Mouse (Mus musculus): ENCODE data around the gene Mad2l1bp. TPM values are rescaled to one million over a fixed set of nuclear protein-coding genes. Genes with fewer than 3 reads are reported as not detected.

The Mad2l1bp gene
- polyA plus RNA-seq, 1 experiment from 2014 or later: 34.4 TPM

DNA sequence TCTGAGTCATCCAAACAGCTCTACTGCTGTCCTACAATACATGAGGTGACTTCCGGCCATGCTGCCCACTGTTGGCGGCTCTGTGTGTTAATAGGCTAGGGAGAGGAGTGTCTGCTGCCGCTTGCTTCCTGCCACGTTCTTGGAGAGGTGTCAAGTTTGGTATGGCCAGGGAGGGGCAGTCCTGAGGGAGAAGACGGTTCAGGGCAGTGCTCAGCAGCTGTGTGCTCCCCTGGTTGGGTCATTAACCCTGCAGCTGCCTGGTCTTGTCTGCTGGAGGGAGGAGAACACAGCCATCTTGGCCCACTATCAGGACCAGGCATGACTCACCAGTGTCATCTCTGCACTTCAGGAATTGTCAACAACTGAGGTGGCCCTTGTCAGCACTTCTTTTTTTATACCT is 15.0 kb upstream of the Mad2l1bp start:
- no peak overlapping the region for H3K4me3 ChIP-seq (ENCODE audit: low read depth, low read length)
- ATAC-seq (replicated peaks; ENCODE audit: low FRiP score, low TSS enrichment, low read depth) (no peak), DNase-seq (ENCODE audit: low spot score) (no peak)
- no peaks in the 10 kb centered on the region for H3K4me1 ChIP-seq (replicated peaks; ENCODE audit: control insufficient read depth, insufficient read depth, low read length)
- H3K27me3 ChIP-seq (replicated peaks; ENCODE audit: control insufficient read depth, insufficient read depth, low read length): no peaks in the 10 kb centered on the region
- 49% methylated on average over 5 of the region's 5 CpGs for WGBS
- no peaks in the 10 kb centered on the region for H3K9me3 ChIP-seq (ENCODE audit: control insufficient read depth, low read length)
- no peak overlapping the region for H3K9ac ChIP-seq (ENCODE audit: low read length)
- no peak overlapping the region for H3K27ac ChIP-seq (ENCODE audit: low read depth)
- no peak overlapping the region for H3K4me2 ChIP-seq (ENCODE audit: low read length)
- peaks cover 92% of the 10 kb centered on the region for H3K36me3 ChIP-seq (ENCODE audit: control insufficient read depth, insufficient read depth, low read length)

DNA sequence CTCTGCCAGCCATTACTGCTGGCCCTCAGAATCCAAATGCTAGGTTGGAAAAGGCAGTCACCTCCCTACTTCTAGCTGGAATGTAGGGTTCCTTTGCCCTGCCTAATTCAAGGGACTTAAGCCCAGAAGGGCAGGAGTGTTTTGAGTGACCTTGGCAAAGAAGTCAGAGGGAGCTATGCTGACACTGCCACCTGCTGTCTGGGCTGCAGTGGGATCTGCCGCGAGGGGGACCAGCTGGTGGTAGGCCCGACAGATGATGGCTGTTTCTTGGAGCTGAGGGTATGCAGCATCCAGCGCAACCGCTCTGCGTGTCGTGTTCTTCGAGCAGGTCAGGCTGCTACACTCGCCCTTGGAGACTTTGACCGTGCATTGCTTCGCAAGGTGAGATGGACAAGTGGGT is 13.7 kb upstream of the Mad2l1bp start:
- no peak overlapping the region for H3K27ac ChIP-seq (ENCODE audit: low read depth)
- H3K36me3 ChIP-seq (ENCODE audit: control insufficient read depth, insufficient read depth, low read length): peaks cover 79% of the 10 kb centered on the region
- no peak overlapping the region for H3K9ac ChIP-seq (ENCODE audit: low read length)
- peaks cover 12% of the 10 kb centered on the region for H3K4me1 ChIP-seq (replicated peaks; ENCODE audit: control insufficient read depth, insufficient read depth, low read length)
- H3K4me3 ChIP-seq (ENCODE audit: low read depth, low read length): no peak overlapping the region
- no peaks in the 10 kb centered on the region for H3K9me3 ChIP-seq (ENCODE audit: control insufficient read depth, low read length)
- WGBS: 81% methylated on average over 11 of the region's 11 CpGs
- ATAC-seq (replicated peaks; ENCODE audit: low FRiP score, low TSS enrichment, low read depth) (no peak), DNase-seq (ENCODE audit: low spot score) (no peak)
- H3K27me3 ChIP-seq (replicated peaks; ENCODE audit: control insufficient read depth, insufficient read depth, low read length): no peaks in the 10 kb centered on the region
- H3K4me2 ChIP-seq (ENCODE audit: low read length): no peak overlapping the region

DNA sequence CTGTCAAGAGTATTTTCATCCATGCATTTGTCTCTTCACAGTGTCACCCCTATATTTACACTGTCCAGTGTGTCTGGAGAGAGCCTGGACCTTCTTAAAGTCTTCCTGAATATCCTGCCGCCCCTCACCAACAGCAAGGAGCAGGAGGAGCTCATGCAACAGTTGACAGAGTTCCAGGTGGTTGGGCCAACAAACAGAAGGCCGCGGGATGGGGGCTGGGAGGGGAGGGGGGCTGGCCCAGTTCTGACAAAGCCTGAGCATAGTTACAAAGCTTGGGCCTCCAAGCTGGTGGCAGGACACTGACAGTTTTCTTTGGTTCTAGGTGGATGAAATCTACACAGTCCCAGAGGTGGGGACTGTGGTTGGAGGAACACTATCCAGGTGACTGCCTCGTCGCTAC is 12.9 kb upstream of the Mad2l1bp start:
- Histone ChIP-seq H3K9ac (ENCODE audit: low read length) (no peak overlapping the region), H3K4me3 (ENCODE audit: low read depth, low read length) (no peak overlapping the region), H3K27ac (ENCODE audit: low read depth) (no peak overlapping the region), H3K27me3 (replicated peaks; ENCODE audit: control insufficient read depth, insufficient read depth, low read length) (no peaks in the 10 kb centered on the region), H3K36me3 (ENCODE audit: control insufficient read depth, insufficient read depth, low read length) (peaks cover 72% of the 10 kb centered on the region), H3K9me3 (ENCODE audit: control insufficient read depth, low read length) (no peaks in the 10 kb centered on the region), H3K4me1 (replicated peaks; ENCODE audit: control insufficient read depth, insufficient read depth, low read length) (peaks cover 17% of the 10 kb centered on the region), H3K4me2 (ENCODE audit: low read length) (no peak overlapping the region)
- ATAC-seq (replicated peaks; ENCODE audit: low FRiP score, low TSS enrichment, low read depth): no peak
- DNase-seq (ENCODE audit: low spot score): no peak
- WGBS: 58% methylated on average over 5 of the region's 5 CpGs

- peaks cover 64% of the 10 kb centered on the region for H3K36me3 ChIP-seq (ENCODE audit: control insufficient read depth, insufficient read depth, low read length)
- ATAC-seq (replicated peaks; ENCODE audit: low FRiP score, low TSS enrichment, low read depth): no peak
Measured at GRCm38 (mm10) chr17:46165460-46165859, 12.1 kb upstream of the Mad2l1bp start.

DNA sequence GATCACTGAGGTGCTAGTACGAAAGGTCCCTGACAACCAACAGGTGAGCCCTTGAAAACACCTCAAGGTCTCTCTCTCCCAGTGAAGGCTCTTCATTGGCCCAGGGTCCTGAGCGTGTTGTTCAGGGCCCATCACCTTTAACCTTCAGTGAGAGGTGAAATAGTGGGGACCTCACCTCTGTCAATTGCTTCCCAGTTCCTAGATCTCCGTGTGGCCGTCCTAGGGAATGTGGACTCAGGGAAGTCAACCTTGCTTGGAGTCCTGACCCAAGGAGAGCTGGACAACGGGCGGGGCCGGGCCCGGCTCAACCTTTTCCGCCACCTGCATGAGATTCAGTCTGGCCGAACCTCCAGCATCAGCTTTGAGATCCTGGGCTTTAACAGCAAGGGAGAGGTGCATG is 11.4 kb upstream of the Mad2l1bp start:
- no peak for ATAC-seq (replicated peaks; ENCODE audit: low FRiP score, low TSS enrichment, low read depth)
- Histone ChIP-seq H3K9me3 (ENCODE audit: control insufficient read depth, low read length) (no peaks in the 10 kb centered on the region), H3K27ac (ENCODE audit: low read depth) (no peak overlapping the region), H3K4me1 (replicated peaks; ENCODE audit: control insufficient read depth, insufficient read depth, low read length) (peaks cover 18% of the 10 kb centered on the region), H3K27me3 (replicated peaks; ENCODE audit: control insufficient read depth, insufficient read depth, low read length) (no peaks in the 10 kb centered on the region), H3K36me3 (ENCODE audit: control insufficient read depth, insufficient read depth, low read length) (peaks cover 57% of the 10 kb centered on the region), H3K9ac (ENCODE audit: low read length) (no peak overlapping the region), H3K4me2 (ENCODE audit: low read length) (no peak overlapping the region), H3K4me3 (ENCODE audit: low read depth, low read length) (no peak overlapping the region)
- WGBS: 95% methylated on average over 10 of the region's 10 CpGs
- DNase-seq (ENCODE audit: low spot score): no peak

More at GRCm38 (mm10) chr17:46165460-46165859, 12.1 kb upstream of the Mad2l1bp start:
- Histone ChIP-seq H3K9me3 (ENCODE audit: control insufficient read depth, low read length) (no peaks in the 10 kb centered on the region), H3K9ac (ENCODE audit: low read length) (no peak overlapping the region), H3K27me3 (replicated peaks; ENCODE audit: control insufficient read depth, insufficient read depth, low read length) (no peaks in the 10 kb centered on the region), H3K27ac (ENCODE audit: low read depth) (no peak overlapping the region), H3K4me1 (replicated peaks; ENCODE audit: control insufficient read depth, insufficient read depth, low read length) (peaks cover 17% of the 10 kb centered on the region), H3K4me2 (ENCODE audit: low read length) (no peak overlapping the region), H3K4me3 (ENCODE audit: low read depth, low read length) (no peak overlapping the region)
- no peak for DNase-seq (ENCODE audit: low spot score)
- WGBS: 83% methylated on average over 12 of the region's 12 CpGs

- H3K9ac ChIP-seq (ENCODE audit: low read length): no peak overlapping the region
- H3K27ac ChIP-seq (ENCODE audit: low read depth): no peak overlapping the region
- H3K27me3 ChIP-seq (replicated peaks; ENCODE audit: control insufficient read depth, insufficient read depth, low read length): no peaks in the 10 kb centered on the region
- WGBS: 96% methylated on average over 8 of the region's 8 CpGs
- DNase-seq (ENCODE audit: low spot score): no peak
- H3K4me3 ChIP-seq (ENCODE audit: low read depth, low read length): no peak overlapping the region
- no peak overlapping the region for H3K4me2 ChIP-seq (ENCODE audit: low read length)
- H3K4me1 ChIP-seq (replicated peaks; ENCODE audit: control insufficient read depth, insufficient read depth, low read length): peaks cover 21% of the 10 kb centered on the region
- no peaks in the 10 kb centered on the region for H3K9me3 ChIP-seq (ENCODE audit: control insufficient read depth, low read length)
- peaks cover 53% of the 10 kb centered on the region for H3K36me3 ChIP-seq (ENCODE audit: control insufficient read depth, insufficient read depth, low read length)
- ATAC-seq (replicated peaks; ENCODE audit: low FRiP score, low TSS enrichment, low read depth): no peak
Measured at GRCm38 (mm10) chr17:46164301-46164700, 10.9 kb upstream of the Mad2l1bp start.

- H3K4me3 ChIP-seq (ENCODE audit: low read depth, low read length): no peak overlapping the region
- WGBS: 76% methylated on average over 9 of the region's 9 CpGs
- no peaks in the 10 kb centered on the region for H3K27me3 ChIP-seq (replicated peaks; ENCODE audit: control insufficient read depth, insufficient read depth, low read length)
- peak overlapping the region; percentile 55 for H3K4me2 ChIP-seq (ENCODE audit: low read length)
- DNase-seq (ENCODE audit: low spot score) (peak; percentile 61), ATAC-seq (replicated peaks; ENCODE audit: low FRiP score, low TSS enrichment, low read depth) (no peak)
- peaks cover 39% of the 10 kb centered on the region for H3K36me3 ChIP-seq (ENCODE audit: control insufficient read depth, insufficient read depth, low read length)
- no peak overlapping the region for H3K27ac ChIP-seq (ENCODE audit: low read depth)
- H3K9ac ChIP-seq (ENCODE audit: low read length): no peak overlapping the region
- no peaks in the 10 kb centered on the region for H3K9me3 ChIP-seq (ENCODE audit: control insufficient read depth, low read length)
- H3K4me1 ChIP-seq (replicated peaks; ENCODE audit: control insufficient read depth, insufficient read depth, low read length): peaks cover 21% of the 10 kb centered on the region
Measured at GRCm38 (mm10) chr17:46162951-46163421, 9.6 kb upstream of the Mad2l1bp start.

DNA sequence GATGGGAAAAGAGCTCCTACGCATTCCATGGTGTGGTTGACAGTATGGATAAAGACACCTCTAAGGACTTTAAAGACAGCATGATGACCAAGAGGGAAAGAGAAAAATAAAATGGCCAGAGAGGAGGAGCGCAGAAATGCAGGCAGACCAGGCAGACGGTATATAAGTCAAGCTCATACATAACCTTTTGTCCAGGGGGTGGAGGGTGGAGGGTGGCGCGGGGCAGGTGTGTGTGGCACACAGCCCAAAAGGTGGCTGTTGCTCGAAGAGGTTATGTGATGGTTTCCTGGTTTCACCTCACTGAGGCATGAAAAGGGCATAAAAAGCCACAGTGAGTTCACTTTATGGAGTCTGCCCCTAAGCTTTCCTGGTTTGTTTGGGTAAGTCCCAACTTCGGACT is 9.2 kb upstream of the Mad2l1bp start:
- Histone ChIP-seq H3K36me3 (ENCODE audit: control insufficient read depth, insufficient read depth, low read length) (peaks cover 35% of the 10 kb centered on the region), H3K4me3 (ENCODE audit: low read depth, low read length) (no peak overlapping the region), H3K27ac (ENCODE audit: low read depth) (no peak overlapping the region), H3K9me3 (ENCODE audit: control insufficient read depth, low read length) (no peaks in the 10 kb centered on the region), H3K4me1 (replicated peaks; ENCODE audit: control insufficient read depth, insufficient read depth, low read length) (peaks cover 21% of the 10 kb centered on the region), H3K4me2 (ENCODE audit: low read length) (peak overlapping the region; percentile 55), H3K27me3 (replicated peaks; ENCODE audit: control insufficient read depth, insufficient read depth, low read length) (no peaks in the 10 kb centered on the region), H3K9ac (ENCODE audit: low read length) (no peak overlapping the region)
- DNase-seq (ENCODE audit: low spot score) (no peak), ATAC-seq (replicated peaks; ENCODE audit: low FRiP score, low TSS enrichment, low read depth) (no peak)
- 89% methylated on average over 7 of the region's 7 CpGs for WGBS

DNA sequence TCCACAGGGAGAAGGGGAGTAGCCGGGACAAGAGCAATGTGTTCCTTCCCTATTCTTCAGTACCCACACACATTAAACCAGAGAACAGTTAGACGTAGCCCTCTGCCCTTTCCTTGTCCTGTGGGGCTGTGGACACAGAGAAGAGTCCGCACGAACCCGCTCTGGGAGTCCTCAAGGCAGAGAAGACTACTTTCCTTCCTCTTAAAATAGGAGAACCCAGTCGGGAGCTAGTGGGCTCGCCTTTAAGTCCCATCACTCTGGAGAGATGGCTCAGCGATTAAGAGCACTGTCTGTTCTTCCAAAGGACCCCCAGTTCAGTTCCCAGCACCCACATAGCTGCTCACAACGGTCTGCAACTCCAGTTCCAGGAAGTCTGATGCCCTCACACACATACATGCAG is 8.4 kb upstream of the Mad2l1bp start:
- ATAC-seq (replicated peaks; ENCODE audit: low FRiP score, low TSS enrichment, low read depth) (no peak), DNase-seq (ENCODE audit: low spot score) (no peak)
- peaks cover 27% of the 10 kb centered on the region for H3K36me3 ChIP-seq (ENCODE audit: control insufficient read depth, insufficient read depth, low read length)
- H3K4me2 ChIP-seq (ENCODE audit: low read length): peak overlapping the region; percentile 55
- H3K4me1 ChIP-seq (replicated peaks; ENCODE audit: control insufficient read depth, insufficient read depth, low read length): peaks cover 21% of the 10 kb centered on the region
- H3K9ac ChIP-seq (ENCODE audit: low read length): peak overlapping the region; percentile 84
- H3K27ac ChIP-seq (ENCODE audit: low read depth): peak overlapping the region; percentile 18; the same call in 1 of the 2 replicates
- H3K27me3 ChIP-seq (replicated peaks; ENCODE audit: control insufficient read depth, insufficient read depth, low read length): no peaks in the 10 kb centered on the region
- whole genome bisulfite sequencing: 42% methylated on average over 9 of the region's 9 CpGs
- peak overlapping the region; percentile 80 for H3K4me3 ChIP-seq (ENCODE audit: low read depth, low read length)
- H3K9me3 ChIP-seq (ENCODE audit: control insufficient read depth, low read length): no peaks in the 10 kb centered on the region

All from intestine, embryonic 14.5 days (tissue).